Mouse (Mus musculus) layer of hippocampus, adult 2 months (tissue): ENCODE measurements around the gene Tdg. TPM values are rescaled to one million over a fixed set of nuclear protein-coding genes. Genes with fewer than 3 reads are reported as not detected.
"Not testable (repeated sequence)": the region's sequence is repeated elsewhere in the genome, so short reads cannot be mapped to it uniquely, and the experiment has no call there.

ENCODE experiments used
- DNase-seq, 2 experiments: peaks; one replicate each; pipeline ENCODE4 v3.0.0; 2022; ENCODE audit warnings: low spot score in 2 of 2
- H3K27ac ChIP-seq: fragments of 200-600 bp; 2 replicates; pipeline ENCODE4 v1.8.1; 2022
- H3K4me3 ChIP-seq: fragments of 200-600 bp; 2 replicates; pipeline ENCODE4 v1.8.1; 2022; ENCODE audit warnings: mild to moderate bottlenecking
- CTCF ChIP-seq: fragments of 200-600 bp; conservative IDR thresholded peaks from 2 replicates; pipeline ENCODE4 v1.8.1; 2022; ENCODE audit warnings: antibody characterized with exemption, mild to moderate bottlenecking, moderate library complexity
- long read RNA-seq, 2 experiments: library from polyadenylated mRNA; stranded (forward); transcript quantifications; one replicate each; pipeline ENCODE4 v2.0.0; 2021; ENCODE audit warnings: borderline mapping rate in 2 of 2
- total RNA-seq, 2 experiments: library from RNA; stranded (reverse); gene quantifications; 2 replicates each; pipeline ENCODE4 v1.2.3; 2021

Tdg gene
- total RNA-seq = 10 to 100 TPM; 44.7 to 47.9 TPM
- long read RNA-seq, experiment 1, transcript Tdg-208 (10 exons, 3,502 nt) = major isoform, 38 of 52 reads
- long read RNA-seq, experiment 1, partial matches to known transcripts = 2 of 52 reads
- long read RNA-seq, experiment 1, other reads (novel, unspliced or antisense) = 9 of 52 reads
- long read RNA-seq, experiment 2, transcript Tdg-208 (10 exons, 3,502 nt) = major isoform, 42 of 54 reads
- long read RNA-seq, experiment 2, partial matches to known transcripts = 0 of 54 reads
- long read RNA-seq, experiment 2, other reads (novel, unspliced or antisense) = 12 of 54 reads

DNA sequence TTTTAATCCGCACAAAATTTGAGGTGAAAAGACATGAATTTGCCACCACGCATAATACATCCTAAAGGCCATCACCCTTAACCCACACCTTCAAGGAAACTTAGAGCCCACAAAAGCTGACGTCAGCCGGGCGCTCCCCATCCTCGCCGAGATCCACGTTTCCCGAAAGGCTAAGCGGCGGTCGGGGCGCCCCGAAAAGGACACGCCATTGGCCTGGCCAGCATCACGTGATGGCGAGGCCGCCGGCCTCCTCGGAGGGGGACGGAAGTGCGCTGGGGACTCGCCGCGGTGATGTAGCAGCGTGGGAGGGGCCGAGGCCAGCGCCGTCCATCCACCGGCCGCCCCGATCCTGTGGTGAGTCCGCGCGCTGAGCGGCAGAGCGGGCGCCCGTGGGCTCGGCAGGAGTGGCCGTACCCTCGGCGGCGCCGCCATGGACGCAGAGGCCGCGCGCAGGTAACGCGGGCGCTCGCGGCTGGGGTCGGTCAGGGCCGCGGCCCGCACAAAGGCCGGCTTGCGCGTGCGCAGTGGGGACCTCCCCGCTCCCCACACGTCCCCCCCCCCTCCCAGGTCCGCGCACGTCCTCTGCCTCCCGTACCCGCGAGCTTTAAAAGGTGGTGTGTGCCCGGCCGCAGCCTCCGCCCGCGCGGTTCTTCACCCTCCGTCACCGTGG lies at the start of gene Tdg:
Gene Tdg, plus strand, starts transcription at position 243 of the 670 bp plus-strand sequence.
- peak; percentile 87 to 91 for DNase-seq
- Histone ChIP-seq H3K27ac (peak within 1 kb of the TSS; percentile 97), H3K4me3 (peak within 1 kb of the TSS; percentile 66)

DNA sequence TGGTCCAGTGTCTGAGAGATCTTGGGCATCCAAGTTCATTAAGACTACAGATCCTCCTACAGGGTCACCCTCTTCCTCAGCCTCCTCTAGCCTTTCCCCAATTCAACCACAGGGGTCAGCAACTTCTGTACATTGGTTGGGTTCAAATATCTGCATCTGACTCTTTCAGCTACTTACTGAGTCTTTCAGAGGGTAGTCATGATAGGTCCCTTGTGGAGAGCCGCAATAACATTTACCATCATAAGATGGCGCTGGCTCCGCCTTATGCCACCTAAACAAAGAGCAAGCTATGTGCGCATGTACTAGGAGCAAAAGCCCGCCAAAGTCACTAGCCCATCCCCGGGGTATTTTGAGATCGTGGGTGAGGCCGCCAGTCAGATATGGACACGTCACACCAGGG lies 40.0 kb upstream of the Tdg start:
- not testable (repeated sequence) for DNase-seq, H3K4me3 ChIP-seq

DNA sequence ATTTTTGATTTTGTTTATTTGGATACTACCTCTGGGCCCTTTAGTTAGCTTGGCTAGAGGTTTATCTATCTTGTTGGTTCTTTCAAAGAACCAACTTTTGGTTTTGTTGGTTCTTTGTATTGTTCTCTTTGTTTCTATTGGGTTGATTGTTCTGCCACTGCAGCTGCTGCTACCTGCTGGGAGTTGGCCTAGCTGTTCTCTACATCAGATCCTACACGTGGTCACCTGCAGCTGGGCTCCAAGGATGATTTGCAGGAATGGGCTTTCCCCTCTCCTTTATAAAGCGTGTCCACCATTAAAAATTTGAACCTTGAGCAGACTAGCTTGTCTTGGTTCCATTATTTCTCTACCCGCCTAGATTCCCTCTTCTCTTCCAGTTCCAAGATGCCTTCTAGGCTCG lies 35.2 kb upstream of the Tdg start:
- not testable (repeated sequence) for H3K27ac ChIP-seq, H3K4me3 ChIP-seq, DNase-seq

More for the DNA sequence above, 40.0 kb upstream of the Tdg start:
- H3K27ac ChIP-seq = not testable (repeated sequence)

DNA sequence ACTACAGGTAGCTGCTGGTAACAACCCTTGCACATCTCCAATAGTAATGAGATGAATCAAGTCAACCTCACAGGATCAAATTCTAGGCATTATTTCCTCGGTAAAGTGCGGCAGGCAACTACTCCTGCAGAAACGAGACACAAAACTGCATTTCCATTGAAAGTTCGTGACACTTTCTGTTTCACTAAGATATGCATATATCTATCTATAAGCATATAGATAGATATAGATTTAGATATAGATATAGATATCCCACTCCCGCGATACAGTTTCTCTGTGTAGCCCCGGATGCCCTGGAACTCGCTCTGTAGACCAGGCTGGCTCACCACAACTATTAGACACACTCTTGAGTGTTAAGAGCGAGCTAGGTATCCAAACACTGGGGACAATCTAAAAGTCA lies 7.4 kb upstream of the Tdg start:
- Histone ChIP-seq H3K4me3 (peak overlapping the region; percentile 87), H3K27ac (peak overlapping the region; percentile 89)
- no peak for TF ChIP-seq CTCF
- DNase-seq = no peak

DNA sequence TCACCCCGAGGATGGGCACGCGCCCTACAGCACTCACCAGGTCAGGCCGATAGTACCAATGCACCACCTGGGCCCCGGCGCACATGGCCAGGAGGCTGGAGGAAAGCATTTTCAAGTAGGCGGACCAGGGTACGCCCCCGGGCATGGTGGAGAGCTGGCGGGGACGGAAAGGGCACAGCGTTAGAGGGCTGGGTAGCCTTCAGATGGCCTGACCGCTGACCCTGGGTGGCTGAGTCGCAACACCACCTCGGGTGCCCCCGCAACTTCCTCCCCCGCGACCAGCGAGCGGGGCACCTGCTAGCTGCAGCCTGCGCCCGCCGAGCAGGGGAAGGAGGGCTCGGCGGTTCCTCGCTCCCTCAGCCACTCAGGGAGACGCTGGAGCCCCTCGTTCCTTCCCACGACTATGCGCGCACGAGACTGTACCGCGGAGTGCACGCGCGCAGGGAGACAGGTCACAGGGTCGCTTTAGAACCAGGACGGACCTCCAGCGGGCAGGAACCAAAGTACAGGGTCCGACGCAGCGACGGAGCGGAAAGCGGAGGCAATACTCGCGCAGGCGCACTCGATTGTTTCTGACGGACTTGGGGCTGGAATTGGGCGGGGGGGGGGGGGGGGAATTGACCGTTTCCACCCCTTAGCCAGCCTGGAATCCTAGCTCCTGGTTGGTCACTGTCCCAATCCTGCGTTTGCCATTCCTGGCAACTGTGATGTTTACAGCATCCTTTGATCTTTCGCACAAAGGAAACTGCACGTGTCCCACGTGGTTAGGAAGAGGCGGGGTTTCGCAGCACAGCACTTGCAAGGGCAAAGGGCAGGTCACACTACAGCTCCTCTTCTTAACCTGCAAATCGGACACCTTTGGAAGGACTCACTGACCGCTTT lies 6.7 kb upstream of the Tdg start, which contains the start of gene 1190007I07Rik:
Gene 1190007I07Rik, minus strand, starts transcription at position 558 of the 882 bp plus-strand sequence.
- DNase-seq = peak; percentile 76 to 84
- TF ChIP-seq CTCF = peak; percentile 49
- H3K27ac ChIP-seq = peak within 1 kb of the TSS; percentile 89
- H3K4me3 ChIP-seq = peak within 1 kb of the TSS; percentile 87

DNA sequence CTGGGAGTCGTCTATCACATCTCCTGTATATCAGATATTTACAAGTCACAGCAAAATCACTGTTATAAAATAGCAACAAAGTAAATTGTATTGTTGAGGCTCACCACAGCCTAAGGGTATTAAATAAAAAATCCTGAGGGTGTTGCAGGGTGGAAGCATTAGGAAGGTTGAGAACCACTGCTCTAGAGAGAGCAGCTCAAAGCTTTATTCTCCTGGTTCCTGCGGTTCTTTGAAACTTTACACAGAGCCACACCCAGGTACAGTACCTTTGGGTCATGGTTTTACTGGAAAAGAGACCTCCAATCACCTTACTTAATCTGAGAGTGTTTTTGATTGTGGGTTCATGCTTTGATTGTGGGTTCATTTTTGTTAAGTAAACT lies 6.1 kb upstream of the Tdg start:
- DNase-seq = not testable (repeated sequence)
- peak overlapping the region; percentile 89 for H3K27ac ChIP-seq
- H3K4me3 ChIP-seq = peak overlapping the region; percentile 87

DNA sequence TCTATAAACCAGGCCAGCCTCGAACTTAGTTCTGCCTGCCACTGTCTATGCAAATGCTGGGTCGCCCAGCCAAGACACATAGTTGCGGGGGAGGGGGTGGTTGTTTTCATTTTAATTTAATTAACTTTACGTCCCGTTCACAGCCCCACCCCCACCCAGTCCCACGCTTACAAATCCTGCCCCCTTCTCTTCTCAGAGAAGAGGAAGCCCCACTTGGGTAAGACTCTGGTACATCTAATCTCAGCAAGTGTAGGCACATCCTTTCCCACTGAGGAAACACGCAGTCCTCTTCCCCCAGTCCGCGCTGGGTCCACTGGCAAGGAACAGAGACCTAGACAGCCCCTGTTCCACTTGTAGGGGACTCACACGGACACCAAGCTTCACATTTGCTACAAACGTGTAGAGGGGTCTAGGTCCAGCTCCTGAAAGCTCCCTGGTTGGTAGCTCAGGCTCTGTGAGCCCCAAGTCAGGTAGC lies 480 bp upstream of the Tdg start:
- DNase-seq = peak in 1 of 2 experiments; percentile 31
- peak overlapping the region; percentile 66 for H3K4me3 ChIP-seq
- H3K27ac ChIP-seq = peak overlapping the region; percentile 97
- no peak for TF ChIP-seq CTCF

DNA sequence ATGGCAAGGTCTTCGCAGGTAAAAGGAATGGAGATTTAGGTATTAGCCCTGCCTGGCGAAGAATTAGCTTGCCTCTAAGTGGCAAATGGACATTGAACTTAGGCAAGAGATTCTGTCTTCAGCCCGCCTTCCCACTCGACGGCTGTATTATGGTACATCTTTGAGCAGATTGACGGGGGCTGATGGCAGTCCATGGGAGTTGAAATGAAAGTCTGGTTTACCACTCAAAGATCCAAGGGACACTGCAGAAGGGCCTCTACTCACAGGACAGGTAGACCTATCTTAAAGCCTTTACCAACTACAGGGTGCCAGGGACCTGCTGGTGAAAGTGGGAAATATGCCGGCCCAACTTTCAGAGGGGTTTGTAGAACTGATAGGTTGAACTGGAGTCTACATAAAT lies 869 bp downstream of the Tdg start:
- Histone ChIP-seq H3K4me3 (peak overlapping the region; percentile 66), H3K27ac (peak overlapping the region; percentile 97)
- DNase-seq = no peak
- no peak for TF ChIP-seq CTCF

DNA sequence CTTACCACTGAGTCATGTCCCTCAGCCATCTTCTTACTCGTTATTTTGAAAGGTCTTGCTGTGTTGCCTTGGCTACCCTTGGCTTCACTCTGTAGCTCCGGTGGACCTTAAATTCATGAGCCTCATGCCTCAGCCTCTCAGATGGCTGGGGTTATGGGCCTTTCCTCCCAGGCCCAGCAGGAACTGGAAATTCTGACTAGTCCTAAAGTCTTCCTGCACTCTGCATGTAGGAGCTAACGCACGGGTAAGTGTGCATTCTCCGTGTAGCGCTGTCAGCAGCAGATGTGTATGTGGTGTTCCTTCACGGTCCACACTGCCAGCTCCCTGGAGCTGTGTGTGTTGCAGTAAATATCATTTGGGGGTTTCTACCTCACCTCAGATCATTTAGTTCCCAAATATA lies 1.5 kb downstream of the Tdg start:
- DNase-seq = no peak
- TF ChIP-seq CTCF = no peak
- Histone ChIP-seq H3K4me3 (peak overlapping the region; percentile 66), H3K27ac (no peak overlapping the region)

DNA sequence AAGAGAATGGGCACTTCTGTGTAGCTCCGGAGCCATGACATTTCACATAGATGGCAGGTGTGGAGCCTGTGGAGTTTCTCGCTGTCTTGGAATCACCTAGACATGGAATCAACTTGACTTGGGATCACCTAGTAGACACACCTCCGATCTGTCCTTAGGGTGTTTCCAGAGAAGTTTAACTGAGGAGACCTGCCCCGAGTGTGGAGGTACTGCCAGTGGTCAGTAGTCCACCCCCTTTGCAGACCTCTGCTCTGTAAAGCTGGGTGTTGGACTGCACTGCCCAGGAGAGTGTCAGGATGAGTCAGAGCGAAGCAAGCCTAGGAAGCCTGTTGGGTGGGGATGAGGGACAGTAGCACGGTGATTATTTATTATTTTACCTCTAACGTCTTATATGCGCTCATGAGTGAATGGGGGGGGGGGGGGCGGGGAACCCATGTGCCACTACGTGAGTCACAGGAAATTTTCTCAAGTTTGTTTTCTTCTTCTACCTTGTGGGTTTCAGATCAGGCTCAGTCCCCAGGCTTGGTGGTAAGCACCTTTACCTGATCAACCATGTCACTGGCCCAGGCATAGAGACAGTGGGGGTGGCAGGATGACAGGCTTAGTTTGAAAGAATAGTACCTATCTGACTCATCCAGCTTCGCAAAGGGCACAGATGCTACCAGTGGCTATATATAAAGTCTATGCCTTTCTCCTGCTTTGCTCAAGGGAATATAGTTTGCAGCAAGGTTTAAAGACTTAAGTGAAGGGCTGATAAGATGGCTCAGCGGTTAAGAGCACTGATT lies 3.1 kb downstream of the Tdg start:
- DNase-seq = no peak
- no peak overlapping the region for H3K27ac ChIP-seq
- no peak overlapping the region for H3K4me3 ChIP-seq
- TF ChIP-seq CTCF = no peak

DNA sequence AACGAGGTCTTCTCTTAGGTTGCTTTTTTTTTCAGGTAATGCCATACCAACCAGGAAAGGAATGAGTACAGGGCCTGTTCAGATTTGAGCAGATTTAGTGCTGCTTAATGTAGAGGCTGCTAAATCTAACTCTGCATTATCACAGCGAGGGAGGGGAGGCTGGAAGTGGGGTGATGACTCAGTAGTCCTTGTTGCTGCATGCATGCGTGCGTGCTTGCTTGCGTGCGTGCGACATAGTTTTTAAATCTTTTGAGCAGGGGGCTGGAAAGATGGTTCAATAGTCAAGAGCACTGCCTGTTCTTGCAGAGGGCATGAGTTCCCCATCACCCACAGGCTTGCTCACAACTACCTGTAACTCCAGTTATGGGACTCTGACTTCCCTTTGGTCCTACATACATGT lies 4.7 kb downstream of the Tdg start:
- no peak overlapping the region for H3K4me3 ChIP-seq
- TF ChIP-seq CTCF = no peak

DNA sequence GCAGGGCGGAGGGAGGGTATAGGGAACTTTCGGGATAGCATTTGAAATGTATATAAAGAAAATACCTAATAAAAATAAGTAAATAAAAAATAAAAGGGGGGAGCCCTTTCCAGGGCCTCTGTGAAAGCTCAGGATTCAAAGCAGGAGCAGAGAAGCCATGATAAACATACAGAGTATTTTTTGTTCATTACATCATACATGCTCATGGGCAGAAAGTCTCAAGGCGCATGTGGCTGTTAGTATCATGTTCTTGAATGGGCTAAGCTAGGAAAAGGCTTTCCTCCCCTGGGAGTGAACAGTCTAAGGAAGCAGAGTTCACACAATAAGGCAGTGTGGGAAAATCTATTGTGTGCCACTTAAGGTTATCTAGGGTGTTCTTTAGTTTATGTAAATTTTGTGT lies 6.7 kb downstream of the Tdg start:
- H3K27ac ChIP-seq = no peak overlapping the region
- TF ChIP-seq CTCF = no peak
- DNase-seq = no peak
- H3K4me3 ChIP-seq = no peak overlapping the region

More for the DNA sequence above, 4.7 kb downstream of the Tdg start:
- DNase-seq = no peak
- no peak overlapping the region for H3K27ac ChIP-seq
